Mouse (Mus musculus): ENCODE data around the gene Gemin6. TPM values are rescaled to one million over a fixed set of nuclear protein-coding genes. Genes with fewer than 3 reads are reported as not detected.
A peak's percentile ranks its signal among the peaks of the same experiment; 100 is the strongest.
"Not testable (repeated sequence)": the region's sequence is repeated elsewhere in the genome, so short reads cannot be mapped to it uniquely, and the experiment has no call there.

Gemin6 gene
- total RNA-seq (2022): 10 to 100 TPM in 1 of 4 experiments, 1 to 10 TPM in 3; 6.9 to 10.9 (median 9.2) TPM

DNA sequence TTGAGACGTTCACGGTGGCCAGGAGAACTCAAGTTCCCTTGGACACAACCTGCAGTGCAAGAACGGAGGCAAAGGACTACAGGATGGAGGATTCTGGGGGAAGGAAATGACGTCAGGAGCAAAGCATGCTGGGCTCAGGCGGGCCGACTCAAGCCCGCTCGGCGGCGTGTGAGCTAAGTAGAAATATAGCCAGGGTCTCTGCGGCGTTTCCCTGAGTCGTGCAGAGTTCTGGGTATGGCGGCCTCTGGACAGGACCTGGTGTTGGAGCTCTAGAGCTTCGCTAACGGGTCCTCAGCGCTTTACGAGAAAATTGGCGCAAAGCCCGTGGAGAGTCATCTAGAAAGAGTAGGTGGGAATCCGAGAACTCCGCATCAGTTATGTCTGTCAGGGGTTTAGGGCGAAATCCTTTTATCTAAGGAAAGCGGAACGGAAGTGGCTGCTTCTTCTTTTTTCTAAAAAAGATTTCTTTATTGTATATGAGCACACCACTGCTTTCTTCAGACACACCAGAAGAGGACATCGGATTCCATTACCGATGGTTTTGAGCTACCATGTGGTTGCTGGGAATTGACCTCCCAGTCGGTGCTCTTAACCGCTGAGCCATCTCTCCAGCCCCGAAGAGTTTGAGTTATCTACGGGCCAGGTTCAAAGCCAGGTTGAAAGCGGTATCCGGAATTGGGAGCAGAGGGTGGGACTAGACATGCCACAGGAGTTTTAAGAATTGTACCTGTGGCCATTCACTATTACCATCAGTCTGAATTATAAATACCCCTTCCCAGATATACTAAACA is at the start of gene Gemin6:
TSS of gene Gemin6 (plus strand) at position 116 of the 791 bp plus-strand sequence.
- DNase-seq: peak; percentile 83

DNA sequence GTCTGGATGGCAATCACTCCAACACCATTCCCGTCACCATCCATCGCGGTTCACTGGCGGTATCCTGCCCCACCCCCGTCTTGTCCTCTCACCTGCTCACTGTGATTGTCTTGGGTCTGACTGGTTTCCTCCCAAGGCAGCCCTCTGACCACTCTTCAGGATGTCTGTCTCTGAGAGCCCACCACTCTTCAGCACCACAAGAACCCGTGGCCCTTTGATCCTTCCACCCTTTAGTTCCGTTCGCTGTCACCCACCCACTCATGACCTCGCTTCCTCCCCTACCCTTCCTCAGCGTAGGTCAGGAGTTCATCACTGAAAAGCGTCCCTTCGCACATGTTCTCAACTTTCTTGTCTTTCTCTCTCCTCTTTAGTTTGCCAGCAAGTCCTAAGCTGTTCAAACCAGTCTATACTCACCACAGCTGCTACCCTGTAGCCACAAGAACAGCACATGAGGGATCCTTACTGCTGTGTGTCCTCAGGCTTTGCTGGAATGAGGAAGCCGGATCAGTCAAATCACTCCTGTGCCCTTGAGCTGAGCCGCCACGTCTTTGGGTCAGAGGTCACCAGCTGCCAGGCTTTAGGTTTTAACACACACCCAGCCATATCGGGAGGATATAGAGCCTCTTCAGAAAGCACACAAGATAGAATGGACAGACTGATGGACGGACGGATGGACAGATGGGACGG is 49.4 kb upstream of the Gemin6 start:
- no peak for DNase-seq

DNA sequence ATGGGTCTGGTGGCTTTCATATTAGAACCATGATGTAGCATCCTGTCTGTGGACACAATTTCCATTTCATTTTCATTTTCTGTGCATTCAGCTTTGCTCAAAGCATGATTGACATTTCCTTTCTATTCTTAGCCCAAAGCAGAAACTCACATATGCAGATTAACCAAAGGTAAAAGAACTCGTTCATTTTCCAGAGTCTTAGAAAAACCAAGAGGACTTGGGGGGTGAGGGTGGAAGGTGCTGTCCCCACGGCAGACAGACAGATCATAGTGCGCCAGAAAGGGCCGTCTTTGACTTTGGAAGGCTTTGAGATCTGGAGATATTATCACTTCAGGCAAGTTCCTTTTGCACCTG is 48.9 kb upstream of the Gemin6 start:
- no peak for DNase-seq

- DNase-seq: no peak
Measured at GRCm38 (mm10) chr17:80175966-80176365, 48.3 kb upstream of the Gemin6 start.

DNA sequence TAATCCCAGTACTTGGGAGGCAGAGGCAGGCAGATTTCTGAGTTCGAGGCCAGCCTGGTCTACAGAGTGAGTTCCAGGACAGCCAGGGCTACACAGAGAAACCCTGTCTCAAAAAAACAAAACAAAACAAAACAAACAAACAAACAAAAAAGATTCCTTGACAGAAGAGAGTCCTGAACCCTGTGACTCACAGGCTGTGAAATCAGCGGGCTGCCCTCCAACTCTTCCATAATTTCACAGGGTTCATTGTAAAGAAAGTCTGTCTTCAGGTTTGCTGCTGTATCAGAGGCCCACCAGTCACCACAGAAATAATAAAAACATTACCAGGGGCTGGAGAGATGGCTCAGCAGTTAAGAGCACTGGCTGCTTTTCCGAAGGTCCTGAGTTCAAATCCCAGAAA is 45.4 kb upstream of the Gemin6 start:
- DNase-seq: not testable (repeated sequence)

DNA sequence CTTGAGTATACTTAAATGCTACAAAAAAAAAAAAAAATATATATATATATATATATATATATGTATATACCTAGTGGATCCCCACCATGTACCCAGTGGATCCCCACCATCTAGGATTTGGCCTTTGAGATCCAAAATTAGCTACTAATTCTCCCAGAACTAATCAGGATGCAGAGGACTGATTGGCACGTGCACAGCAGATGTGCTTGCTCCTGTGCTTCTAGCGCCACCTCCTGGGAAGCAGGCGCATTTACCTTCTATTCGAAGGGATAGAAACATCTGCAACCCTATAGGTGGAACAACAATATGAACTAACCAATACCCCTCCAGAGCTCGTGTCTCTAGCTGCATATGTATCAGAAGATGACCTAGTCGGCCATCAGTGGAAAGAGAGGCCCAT is 44.3 kb upstream of the Gemin6 start:
- peak; percentile 54 for DNase-seq

GRCm38 (mm10) chr17:80180468-80180867 is 43.8 kb upstream of the Gemin6 start:
- no peak for DNase-seq

DNA sequence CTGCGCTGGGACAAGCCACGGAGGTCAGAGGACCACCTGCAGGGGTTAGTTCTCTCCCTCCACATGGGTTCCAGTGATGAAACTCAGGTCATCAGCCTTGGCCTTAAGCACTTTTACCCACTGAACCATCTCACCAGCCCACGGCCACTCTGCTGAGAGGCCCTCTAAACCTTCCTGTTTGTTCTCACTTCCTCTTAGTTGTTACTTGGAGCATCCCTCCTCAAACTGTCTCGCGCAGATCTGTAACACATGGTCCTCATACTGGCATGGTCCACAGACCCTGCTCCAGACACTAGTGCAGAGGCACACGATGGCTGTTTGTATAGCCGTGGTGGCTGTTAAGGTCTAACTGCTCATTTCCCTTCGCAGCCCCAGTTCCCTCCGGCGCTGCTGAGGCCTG is 40.6 kb upstream of the Gemin6 start:
- no peak for DNase-seq

DNA sequence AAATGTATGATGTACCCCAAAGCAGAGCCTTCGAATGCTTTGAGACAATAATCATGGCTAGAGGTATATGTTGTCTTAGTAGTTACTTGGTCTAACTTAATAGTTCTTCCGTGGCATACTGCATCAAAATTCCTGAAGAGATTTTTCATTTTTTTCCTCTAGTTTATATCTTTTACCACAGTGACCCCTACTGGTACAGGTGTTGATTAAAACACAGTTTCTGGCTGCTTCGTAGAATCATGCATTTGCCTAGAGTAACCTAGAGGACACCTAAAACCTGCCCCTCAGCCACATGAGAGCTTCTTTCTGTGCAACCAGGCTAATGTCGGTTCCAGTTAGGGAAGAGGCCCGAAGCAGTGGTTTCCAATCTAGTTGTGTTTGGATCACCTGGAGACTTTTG is 31.2 kb upstream of the Gemin6 start:
- DNase-seq: no peak

- no peak for DNase-seq
Measured at GRCm38 (mm10) chr17:80199160-80199778, 25.0 kb upstream of the Gemin6 start.

GRCm38 (mm10) chr17:80205657-80206056 is 18.6 kb upstream of the Gemin6 start:
- no peak for DNase-seq

- DNase-seq: no peak
Measured at GRCm38 (mm10) chr17:80206301-80206670, 18.0 kb upstream of the Gemin6 start.

GRCm38 (mm10) chr17:80206671-80207581 is 17.3 kb upstream of the Gemin6 start, which contains the start of the genes Srsf7 and Ttc39d:
Gene Srsf7 (minus strand): TSS chr17:80207307.
Gene Ttc39d (plus strand): TSS chr17:80207460.
- peak; percentile 97 for DNase-seq

DNA sequence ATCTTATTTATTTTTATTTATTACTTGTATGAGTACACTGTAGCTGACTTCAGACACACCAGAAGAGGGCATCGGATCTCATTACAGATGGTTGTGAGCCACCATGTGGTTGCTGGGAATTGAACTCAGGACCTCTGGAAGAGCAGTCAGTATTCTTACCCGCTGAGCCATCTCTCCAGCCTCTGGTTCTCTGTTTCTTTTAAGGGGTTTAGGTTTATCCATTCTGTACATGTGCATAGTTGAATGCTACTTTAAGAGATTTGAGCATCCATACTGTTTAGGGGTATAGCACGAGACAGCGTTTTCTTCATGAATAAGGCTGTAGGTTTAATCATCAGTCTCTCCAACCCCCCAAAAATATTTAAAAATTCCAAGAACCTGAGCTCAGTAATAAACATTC is 10.2 kb upstream of the Gemin6 start:
- not testable (repeated sequence) for DNase-seq

- no peak for DNase-seq
Measured at GRCm38 (mm10) chr17:80220131-80220530, 4.1 kb upstream of the Gemin6 start.

- no peak for DNase-seq
Measured at GRCm38 (mm10) chr17:80221202-80221601, 3.0 kb upstream of the Gemin6 start.

GRCm38 (mm10) chr17:80221890-80222628 is 2.2 kb upstream of the Gemin6 start:
- no peak for DNase-seq

- DNase-seq: no peak
Measured at GRCm38 (mm10) chr17:80223829-80224228, 412 bp upstream of the Gemin6 start.

DNA sequence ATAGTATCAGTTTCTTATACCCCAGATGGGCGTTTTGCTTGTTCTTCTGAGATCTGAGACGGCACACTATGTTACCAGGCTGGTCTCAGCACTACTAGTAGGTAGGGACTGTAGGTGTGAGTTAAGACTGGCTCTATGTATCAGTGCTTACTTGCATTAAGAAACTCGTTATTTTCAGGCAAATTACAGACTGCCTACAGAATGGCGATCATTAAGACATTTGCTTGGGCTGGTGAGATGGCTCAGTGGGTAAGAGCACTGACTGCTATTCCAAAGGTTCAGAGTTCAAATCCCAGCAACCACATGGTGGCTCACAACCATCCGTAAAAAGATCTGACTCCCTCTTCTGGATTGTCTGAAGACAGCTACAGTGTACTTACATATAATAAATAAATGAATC is 901 bp downstream of the Gemin6 start:
- DNase-seq: not testable (repeated sequence)

GRCm38 (mm10) chr17:80229396-80229795 is 5.2 kb downstream of the Gemin6 start:
- peak; percentile 26 for DNase-seq

DNA sequence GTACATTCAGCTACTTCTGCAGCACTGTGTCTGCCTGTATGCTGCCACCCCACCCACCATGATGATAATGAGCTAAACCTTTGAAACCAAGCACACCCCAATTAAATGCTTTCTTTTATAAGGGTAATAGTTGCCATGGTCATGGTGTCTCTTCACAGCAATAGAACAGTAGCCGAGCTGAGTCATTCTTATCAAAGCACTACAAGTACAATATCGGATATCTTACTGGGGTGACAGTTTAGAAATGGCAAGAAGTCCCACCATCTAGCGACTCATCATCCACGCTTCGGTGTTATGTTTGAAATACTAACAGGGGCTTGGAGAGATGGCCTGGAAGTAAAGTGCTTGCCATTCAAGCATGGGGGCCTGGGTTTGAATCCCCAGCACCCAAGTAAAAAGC is 9.6 kb downstream of the Gemin6 start:
- DNase-seq: no peak

DNA sequence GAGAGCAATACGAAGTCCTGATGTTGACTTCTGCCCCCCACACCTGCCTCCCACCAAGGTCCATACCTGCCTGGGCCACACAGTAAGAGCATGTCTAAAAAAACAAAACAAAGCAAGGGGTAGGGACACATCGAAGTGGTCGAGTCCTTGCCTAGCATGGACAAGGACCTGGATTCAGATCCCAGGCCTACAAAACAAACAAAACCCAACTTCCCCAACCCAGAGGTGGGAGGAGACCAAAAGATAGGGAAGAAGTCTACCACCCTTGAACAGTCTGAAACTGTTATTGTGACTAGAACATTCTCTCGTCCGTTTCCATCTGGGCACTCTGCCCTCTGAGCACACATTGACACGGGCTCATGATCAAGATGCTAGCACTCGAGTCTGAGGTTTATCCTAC is 10.1 kb downstream of the Gemin6 start:
- no peak for DNase-seq

Data from adrenal gland, adult 8-10 months (tissue).